Mouse (Mus musculus) right cerebral cortex, postnatal 36 days (tissue): ENCODE results near the gene Med12l.
A peak's percentile ranks its signal among the peaks of the same experiment; 100 is the strongest.
"Not testable (repeated sequence)": the region's sequence is repeated elsewhere in the genome, so short reads cannot be mapped to it uniquely, and the experiment has no call there.

Experiments
- DNase-seq, 2 experiments: peaks; one replicate each; pipeline ENCODE4 v3.0.0; 2022; ENCODE audit warnings: low spot score in 2 of 2, mixed read lengths in 1 of 2

The Med12l gene

DNA sequence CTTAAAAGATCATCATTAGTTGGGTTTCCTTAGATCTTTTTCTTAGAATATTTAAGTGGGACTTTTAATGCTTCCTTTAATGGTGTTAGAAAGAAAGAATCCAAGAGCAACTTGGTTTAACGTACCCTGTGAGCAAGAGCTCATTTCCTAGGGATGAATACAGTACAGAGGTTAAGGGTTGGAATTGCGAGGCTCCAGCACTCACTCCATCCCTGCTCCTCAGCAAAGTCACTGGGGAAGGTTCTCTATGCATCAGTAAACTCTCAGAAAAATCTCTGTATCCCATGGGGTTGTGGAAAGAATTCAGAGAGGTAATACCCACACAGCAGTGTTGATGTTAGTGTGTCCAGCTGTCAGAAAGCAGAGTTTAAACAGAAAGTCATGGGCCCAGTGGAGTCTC is 134.5 kb downstream of the Med12l start:
- DNase-seq, result no peak

DNA sequence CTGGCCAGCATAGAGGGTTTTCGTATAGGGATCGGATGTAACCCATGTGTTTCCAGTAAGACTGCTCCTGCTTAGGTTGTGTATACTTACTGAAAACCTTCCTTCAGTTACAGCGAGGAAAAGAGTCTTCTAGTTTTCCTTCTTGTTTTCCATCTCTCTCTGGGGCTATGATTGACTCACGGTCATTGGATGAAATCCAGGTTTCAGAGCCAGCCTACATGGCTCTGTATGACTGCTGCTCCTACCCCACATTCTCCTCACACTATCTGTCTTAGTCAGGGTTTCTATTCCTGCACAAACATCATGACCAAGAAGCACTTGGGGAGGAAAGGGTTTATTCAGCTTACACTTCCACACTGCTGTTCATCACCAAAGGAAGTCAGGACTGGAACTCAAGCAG is 135.3 kb downstream of the Med12l start:
- DNase-seq, result not testable (repeated sequence)

DNA sequence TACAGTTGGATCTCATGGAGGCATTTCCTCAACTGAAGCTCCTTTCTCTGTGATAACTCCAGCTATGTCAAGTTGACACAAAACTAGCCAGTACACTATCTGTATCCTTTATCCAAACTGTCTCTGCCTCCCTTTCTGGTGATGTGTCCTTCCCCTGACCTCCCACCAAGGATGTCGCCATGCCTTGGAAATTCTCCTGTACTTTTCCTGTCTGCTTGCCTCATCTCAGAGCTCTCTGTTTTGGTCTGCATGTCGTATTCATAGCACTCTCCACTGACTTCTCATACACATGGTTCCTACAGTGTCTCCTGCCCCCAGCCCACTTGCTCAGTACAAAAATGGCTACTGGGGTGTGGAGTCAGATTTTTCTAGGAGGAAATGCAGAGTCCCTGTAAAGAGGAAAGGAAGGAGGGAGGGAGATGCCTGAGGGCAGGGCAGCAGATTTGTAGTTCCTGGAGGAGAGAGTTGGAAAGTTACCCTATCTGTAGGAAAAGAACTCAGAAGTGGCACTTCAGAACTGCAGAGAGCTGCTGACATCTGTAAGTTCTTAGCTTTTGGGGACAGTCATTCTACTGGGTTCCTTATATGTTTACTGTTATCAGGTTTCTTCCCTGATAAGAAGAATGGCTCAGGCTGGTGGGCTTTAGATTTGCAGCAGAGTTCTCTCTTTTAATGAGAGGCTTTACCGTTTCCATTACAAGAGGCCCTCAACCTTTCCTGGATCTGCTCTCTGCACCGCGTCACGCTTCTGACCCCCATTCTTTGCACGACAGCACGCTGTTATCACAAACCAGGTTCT is 136.1 kb downstream of the Med12l start:
- DNase-seq, result no peak

DNA sequence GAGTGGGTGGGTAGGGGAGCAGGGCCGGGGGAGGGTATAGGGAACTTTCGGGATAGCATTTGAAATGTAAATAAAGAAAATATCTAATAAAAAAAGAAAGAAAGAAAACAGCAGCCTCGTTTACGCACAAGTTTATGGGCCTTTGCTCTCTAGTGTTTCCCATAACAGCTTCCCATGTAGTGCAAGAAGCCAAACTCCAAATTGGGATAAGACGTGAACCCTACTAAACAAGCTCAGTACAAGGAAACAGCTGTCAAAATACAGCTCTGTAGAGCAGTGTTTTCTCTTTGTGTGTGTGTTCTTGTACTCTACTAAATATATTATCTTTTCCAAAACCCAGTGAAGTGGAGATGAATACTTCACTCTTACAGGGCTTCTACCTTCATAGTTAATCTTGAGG is 139.6 kb downstream of the Med12l start:
- DNase-seq, result no peak

DNA sequence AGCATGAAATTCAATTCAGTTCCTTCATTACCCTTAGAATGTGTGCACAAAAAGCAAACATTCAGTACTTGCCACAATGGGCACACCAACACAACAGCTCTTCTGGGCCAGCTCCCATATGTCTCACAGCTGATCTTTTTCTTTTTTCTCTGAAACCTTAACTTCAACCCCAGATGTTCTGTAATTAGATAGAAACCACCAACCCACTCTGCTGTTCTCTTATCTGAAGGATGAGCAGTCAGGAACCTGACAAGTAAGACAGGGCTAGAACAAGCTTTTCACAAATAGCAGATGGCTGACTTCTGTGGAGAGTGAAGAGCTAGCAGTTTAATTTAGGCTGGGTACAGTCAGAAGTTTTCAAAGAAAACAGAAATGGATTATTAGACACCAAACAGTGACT is 144.0 kb downstream of the Med12l start:
- peak in 1 of 2 experiments; percentile 20 for DNase-seq

DNA sequence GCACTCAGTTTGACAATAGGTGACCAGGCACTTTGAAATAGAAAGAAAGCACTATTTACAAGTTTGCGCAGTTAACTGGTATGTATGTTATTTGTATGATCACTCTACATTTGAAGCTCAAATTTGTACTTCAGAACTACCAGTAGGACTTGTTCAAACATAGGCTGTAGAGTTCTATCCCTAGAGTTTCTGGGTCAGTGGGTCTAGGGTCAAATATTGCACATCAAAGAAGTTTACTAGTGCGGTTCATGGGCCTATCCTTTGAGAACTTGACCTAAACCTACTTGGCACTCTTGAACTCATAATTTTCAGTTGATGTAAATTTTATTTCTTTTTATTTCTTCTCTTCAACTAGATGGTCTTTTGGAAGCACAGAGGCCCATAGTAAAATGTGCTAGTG is 145.0 kb downstream of the Med12l start:
- DNase-seq, result no peak

DNA sequence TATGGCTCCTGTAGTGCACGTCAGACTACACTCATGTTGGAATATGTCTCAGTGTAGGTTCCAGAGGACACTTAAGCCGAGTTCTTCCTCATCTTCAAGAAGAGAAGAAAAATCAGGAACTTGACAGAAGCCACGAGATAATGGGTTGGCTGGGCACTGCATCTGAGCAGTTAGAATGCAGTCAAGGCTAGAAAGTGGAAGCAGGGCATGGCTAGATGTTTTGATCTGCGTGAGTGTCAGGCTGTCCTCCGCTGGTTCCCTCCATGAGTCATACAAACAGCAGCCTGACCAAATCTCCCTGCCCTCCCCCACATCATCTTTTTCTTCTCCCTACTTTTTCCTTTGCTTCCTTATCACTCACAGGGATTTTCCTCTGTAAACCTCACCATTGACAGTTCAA is 147.8 kb downstream of the Med12l start, which contains the start of gene P2ry14:
P2ry14 (minus strand) TSS at position 195 of the 400 bp plus-strand sequence.
- DNase-seq, result no peak

DNA sequence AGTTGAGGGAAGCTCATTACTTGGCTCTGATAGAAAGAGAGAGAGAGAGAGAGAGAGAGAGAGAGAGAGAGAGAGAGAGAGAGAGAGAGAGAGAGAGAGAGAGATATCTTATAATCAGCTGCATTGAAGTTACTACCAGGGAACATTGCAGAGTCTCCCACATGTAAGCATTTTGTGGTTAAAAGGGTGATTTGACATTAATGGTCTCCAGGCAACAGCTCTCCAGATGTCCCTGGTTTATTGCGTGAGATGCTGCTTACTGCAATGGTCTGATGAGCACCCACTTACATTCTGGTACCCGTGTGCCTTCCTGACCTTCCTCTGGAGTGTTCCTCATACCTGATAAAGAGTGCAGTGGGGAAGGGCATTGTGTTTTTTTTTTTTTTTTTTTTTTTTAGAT is 149.3 kb downstream of the Med12l start:
- no peak for DNase-seq

DNA sequence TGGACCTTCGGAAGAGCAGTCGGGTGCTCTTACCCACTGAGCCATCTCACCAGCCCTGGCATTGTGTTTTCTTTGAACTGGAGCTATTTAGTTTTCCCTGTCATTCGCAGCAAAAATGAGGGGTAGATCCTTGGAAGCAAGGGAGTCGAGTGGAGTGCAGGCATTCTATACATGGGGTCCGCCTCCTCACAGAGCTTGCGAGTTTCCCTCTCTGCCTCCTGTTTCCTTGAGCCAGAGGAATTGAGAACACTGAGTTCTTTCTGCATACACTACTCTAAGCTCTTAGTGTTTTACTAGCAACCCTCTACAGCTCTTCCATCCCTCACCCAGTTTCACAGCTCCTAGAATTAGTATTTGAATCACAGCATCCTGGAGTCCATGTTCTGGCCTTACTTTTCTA is 149.8 kb downstream of the Med12l start:
- peak in 1 of 2 experiments; percentile 49 for DNase-seq

DNA sequence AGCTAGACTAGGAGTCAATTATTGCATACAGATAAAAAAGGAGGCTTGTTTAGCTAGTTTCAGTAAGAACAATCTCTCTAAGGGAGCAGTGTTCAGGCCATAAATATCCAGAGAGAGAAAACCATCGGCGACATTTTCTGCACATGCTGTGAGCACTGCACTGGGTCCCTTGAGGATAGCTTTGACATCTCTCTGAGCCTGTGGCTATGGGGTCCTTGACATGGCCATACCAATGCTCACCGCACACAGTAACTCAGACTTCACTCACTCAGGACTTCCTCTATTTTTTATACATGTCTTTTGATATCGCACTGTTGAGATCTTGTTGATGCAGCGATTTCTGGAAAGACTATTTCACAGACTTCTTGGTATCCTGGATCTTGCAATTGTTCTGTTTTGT is 151.4 kb downstream of the Med12l start:
- no peak for DNase-seq

DNA sequence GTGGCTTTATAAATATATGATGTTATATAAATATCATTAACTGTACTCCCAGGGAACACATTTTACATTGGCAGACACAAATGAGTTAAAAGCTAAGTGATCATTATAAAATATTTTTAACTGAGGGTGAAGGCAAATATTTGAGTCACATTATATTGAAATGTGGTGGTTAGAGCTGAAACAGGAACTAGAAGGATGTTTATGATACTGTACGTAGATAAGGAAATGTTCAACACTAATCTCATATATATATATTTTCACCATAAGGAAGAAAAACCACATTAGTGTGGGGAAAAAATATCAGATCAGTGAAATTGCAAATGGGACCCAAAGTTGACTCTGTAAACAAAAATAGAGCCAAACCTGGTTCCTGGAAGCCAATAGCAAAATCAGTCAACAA is 154.8 kb downstream of the Med12l start:
- DNase-seq, result no peak

DNA sequence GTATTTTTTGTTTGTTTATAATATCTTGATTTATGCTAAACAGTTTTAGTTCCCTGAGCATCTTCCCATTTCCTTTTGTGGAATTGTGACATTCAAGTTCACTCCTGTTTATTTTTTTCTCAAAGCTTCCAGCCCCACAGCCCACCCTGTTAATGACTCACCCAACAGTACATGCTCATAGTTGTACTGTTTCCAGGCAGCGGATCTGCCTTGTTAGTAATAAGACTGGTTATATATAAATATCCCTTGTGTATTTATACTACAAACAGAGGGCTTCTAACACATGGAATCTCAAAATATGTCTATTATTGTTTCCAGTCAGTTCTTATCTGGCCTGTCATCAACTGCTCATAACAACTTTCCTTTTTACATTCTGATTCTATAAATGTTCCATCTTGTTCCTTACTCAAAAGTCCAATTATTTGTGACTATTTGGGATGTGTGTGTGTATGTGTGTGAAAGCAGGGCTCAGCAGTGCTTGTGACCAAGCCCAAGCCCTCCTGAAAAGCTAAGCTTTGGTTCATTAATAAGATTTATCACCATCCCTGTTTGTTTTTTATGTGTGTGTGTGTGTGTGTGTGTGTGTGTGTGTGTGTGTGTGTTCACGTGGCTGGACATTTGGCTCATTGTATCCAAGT is 161.9 kb downstream of the Med12l start:
- peak in 1 of 2 experiments; percentile 25 for DNase-seq

DNA sequence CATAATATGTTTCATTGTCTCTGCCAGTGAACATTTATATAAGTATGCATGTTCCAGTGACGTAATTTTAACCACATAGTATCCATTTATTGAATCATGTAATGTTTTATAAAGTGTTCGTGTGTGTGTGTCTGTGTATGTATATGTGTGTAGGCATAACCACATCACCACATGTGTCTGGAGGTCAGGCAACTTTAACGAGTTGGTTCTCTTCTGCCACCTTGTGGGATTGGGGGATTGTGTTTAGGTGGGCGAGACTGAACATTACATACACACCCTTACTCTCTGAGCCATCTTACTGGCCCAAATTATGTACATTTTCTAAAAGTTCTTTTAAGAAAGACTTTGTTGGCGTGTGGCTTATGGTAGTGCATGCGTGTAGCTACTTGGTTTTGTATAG is 162.9 kb downstream of the Med12l start:
- no peak for DNase-seq

DNA sequence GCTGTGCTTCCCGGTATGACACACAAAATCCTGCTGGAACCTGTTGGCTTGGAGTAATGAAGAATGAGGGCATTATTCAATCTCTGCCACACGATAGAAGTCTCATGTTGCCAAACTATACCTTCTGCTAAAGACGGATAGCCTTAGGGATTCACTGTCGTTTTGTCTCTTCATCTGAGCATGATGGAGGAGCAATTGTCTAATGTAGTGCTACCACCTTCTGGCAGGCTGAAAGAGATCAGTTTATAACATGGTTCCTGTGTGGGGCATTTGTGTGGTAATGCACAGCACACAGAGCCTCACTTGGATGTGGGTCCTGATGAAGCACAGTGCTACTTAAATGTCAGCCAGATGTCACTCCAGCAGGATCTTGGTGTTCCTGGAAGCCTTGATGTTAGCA is 163.6 kb downstream of the Med12l start:
- DNase-seq, result no peak

DNA sequence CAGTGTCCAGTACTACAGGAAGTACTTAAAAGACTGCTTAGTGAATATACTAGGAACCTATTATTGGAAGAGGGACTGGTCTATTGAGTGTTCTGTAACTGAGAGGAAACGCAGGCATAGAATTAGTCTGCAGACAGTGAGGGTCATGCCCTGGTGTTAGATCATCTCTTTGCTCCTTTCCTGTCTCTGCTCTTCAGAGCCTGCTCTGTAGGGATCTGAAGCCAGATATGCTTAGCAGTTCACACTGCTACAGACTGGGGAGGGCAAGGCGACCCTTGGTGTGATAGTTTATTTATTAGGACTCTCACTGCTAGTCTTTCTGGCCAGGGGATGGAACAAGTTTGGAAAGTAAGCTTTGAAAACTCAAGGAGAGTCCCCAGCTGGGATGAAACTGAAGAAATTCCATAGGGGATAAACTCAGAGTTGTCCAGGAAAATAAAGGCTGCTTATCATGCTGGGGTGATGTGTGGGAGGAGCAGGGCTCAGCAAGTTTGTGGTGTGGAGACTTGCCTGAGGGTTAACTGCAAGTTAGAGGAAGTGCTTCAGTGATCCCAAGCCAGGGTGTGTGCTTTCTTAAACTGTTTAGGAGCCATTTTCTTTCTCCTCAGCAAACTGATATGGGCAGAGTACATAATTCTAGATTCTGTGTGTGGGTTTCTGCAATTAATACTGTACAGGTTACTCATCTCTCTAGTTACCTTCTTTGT is 164.4 kb downstream of the Med12l start:
- no peak for DNase-seq

DNA sequence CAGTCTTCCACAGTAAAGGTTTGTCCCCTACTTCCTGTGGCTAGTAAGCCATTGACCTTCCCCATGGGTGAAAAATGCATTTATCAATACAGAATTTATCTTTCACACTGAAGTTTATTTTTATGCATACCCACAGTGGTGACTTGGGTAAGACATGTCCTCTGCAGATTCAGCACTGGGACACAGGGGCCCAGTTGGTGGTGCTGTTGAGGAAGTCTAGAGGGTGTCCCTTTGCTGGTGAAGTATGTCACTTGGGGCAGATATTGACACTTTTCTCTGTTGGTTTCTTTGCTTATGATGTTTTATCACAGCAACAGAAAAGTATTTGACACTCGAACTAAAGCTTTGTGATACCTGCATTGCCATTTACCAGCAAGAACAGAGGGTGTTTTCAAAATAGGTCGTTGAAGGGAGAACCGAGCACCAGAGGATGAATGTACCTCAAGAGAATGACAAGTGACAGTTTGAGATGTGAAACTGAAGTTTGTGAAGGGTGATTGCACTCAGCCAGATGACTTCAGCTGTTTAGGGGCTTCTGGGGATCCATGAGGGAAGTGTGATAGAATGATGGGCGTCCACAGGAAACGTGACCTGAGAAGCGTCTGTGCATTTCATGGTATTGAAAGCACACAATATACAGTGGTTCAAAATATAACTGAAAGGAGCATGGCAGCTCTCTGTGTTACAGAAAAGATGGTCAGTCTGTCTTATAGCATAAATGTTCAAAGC is 169.0 kb downstream of the Med12l start:
- no peak for DNase-seq

DNA sequence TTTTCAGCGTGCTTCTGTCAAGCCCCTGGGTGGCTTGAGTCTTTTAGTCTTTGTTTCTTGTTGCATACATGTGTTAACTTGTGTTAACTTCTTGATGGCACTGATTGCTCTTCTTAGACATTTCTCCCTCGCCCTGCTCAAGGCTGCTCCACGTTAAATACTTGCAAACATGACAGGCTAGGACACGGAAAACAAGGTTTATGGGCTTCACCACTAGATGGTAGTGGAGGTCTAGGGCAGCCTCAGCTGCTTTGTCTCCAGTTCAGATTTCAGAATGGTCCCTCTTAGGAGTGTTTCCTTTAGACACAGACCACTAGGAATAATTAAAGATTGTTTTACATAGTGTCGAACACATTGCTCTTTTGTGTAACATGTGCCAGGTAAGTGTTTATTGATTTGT is 169.6 kb downstream of the Med12l start:
- DNase-seq, result peak in 1 of 2 experiments; percentile 26

DNA sequence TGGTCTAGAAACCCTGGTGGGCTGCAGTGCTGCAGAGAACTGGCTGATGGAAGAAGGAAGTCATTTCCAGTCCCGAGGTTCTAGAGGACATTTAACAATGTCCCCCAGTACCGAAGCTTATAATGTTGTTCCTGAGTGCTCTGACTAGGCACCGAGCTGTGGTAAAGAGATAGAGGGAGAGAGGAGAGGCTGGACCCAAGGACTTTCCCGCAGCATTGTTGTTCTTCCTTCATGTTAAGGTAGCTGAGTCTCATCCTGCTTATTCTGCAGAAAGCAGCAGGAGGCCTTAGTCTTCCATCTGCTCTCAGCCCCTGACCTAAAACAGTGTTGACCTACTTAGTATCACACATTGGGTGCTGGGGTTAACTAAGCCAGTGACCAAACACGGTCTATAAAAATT is 171.2 kb downstream of the Med12l start:
- DNase-seq, result no peak

DNA sequence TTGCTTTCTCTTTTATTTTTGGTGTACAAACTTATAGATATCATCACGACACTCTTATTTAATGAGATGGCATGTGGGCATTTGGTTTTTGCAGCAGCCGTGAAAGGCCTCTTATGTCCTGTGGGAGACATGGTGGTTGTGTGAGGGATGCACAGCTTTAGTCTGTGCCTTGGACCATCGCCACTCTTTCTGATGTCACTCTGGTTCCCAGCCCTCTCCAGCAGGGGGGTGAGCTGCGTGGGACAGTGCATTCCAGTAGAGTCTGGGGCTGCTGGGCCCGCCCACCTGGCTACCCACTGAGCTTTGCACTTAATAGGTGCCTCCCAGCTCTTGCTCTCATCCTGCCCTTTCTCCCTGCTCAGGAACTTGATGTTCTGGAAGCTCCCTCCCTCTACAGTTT is 175.5 kb downstream of the Med12l start:
- no peak for DNase-seq

DNA sequence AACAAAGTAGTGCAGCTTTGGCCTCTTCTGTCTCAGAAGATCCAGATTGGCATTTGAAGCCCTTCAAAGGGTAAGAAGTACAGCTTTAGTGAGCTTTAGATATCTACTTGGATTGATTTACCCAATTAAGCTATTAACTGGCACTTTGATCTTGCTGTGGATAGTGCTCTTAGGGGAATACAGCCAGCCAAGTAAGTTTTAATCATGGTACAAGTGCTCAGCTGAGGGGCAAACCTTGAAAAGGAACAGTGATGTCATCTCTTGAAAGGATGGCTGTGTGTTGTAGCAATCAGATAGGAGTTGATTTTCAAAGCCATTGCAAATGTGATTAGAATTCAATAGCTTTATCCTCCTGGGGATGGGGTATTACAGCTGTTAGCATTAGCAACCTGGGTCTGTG is 176.5 kb downstream of the Med12l start:
- no peak for DNase-seq

DNA sequence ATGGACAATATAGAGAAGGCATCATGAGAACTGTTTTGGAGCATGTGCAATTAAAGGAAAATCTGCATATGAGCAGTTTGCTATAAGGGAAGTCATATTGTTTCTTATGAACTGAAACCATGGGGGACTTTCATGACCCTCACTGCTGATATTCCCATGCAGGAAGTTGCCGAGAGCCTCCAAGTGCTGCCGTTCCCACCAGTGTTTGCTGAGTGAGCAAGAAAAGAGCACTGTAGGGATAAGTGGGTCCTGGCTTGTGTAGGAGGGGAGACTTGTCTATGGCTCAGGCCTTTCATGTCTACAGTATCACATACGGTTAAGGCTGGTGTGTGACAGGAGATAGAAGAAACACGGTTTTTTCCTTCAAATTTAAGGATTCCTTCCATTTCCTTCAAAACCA is 180.0 kb downstream of the Med12l start:
- no peak for DNase-seq

DNA sequence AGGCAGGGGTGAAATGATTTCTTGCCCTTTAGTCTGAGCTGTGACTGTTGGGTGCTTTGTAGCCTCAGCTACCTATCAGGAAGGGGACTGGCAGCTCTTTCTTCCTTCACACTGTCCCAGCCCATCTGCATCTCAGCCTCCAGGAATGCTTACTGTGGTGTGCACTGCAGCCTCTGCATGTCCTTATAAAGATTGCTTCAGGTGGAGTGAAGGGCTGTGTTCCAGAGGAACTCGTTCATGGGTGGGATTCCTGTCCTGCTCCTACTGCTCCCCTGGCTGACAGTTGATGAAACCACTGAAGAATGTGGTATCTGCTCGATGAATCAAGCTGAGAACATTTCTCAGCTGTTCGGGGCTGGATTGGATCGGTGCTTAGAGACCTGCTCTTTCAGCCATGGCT is 181.7 kb downstream of the Med12l start:
- DNase-seq, result no peak
